Mouse (Mus musculus) G1E (cell line): ENCODE results near the gene Tcf7l1. TPM values are rescaled to one million over a fixed set of nuclear protein-coding genes. Genes with fewer than 3 reads are reported as not detected.

ENCODE experiments used
- ATAC-seq: 2 replicates; pipeline ENCODE4 v1.8.0; 2016; ENCODE audit warnings: mild to moderate bottlenecking; ENCODE audit not compliant: insufficient number of reproducible peaks, poor library complexity, low FRiP score, severe bottlenecking; ENCODE audit errors: extremely low read depth
- DNase-seq: peaks from one replicate; pipeline ENCODE4 v3.0.0; 2012; ENCODE audit warnings: low spot score
- H3K27me3 ChIP-seq: 2 replicates; pipeline ENCODE4 v1.6.1; 2012; ENCODE audit warnings: mild to moderate bottlenecking, low read length, inconsistent platforms; ENCODE audit not compliant: insufficient read depth
- H3K36me3 ChIP-seq: replicated peaks from 2 replicates; pipeline ENCODE3; 2012; ENCODE audit warnings: mild to moderate bottlenecking, inconsistent platforms
- H3K4me1 ChIP-seq: 2 replicates; pipeline ENCODE4 v1.6.1; 2012; ENCODE audit warnings: low read depth, low read length, inconsistent platforms, mixed read lengths; ENCODE audit not compliant: insufficient read depth
- H3K4me3 ChIP-seq: 2 replicates; pipeline ENCODE4 v1.5.1; 2012; ENCODE audit warnings: low read depth, mild to moderate bottlenecking, inconsistent platforms, low read length, moderate library complexity, mixed read lengths
- H3K9me3 ChIP-seq: replicated peaks from 2 replicates; pipeline ENCODE4 v1.6.1; 2012; ENCODE audit warnings: inconsistent platforms
- CTCF ChIP-seq: IDR thresholded peaks from 2 replicates; pipeline ENCODE4 v1.5.1; 2012; ENCODE audit warnings: low read depth, low read length, inconsistent platforms, mixed read lengths
- GATA1 ChIP-seq: IDR thresholded peaks from 2 replicates; pipeline ENCODE4 v1.6.1; 2012; ENCODE audit warnings: borderline replicate concordance, low read length, inconsistent platforms, mixed read lengths
- GATA2 ChIP-seq: IDR thresholded peaks from 2 replicates; pipeline ENCODE4 v1.6.1; 2012; ENCODE audit warnings: low read depth, low read length, inconsistent platforms, borderline replicate concordance
- POLR2AphosphoS5 ChIP-seq: IDR thresholded peaks from 2 replicates; pipeline ENCODE4 v1.6.1; 2012; ENCODE audit warnings: low read depth, low read length, inconsistent platforms; ENCODE audit not compliant: insufficient replicate concordance
- TAL1 ChIP-seq: conservative IDR thresholded peaks from 2 replicates; pipeline ENCODE4 v1.6.1; 2012; ENCODE audit warnings: low read depth, low read length, inconsistent platforms, mixed read lengths
- polyA plus RNA-seq: library from polyadenylated mRNA; stranded (reverse); fragments of >175 nt; gene quantifications from 2 replicates; pipeline ENCODE4 v1.2.3, GENCODE M21; 2012
- total RNA-seq, 2 experiments: library from RNA; stranded (forward) in 1 of 2; stranded (reverse) in 1 of 2; fragments of 200-1000 nt in 1 of 2; fragments of >200 nt in 1 of 2; fragmentation: Nextera tagmentation in 1 of 2; gene quantifications; 2 replicates each; pipeline ENCODE4 v1.2.3; 2014 to 2017

Tcf7l1 gene
- total and polyA plus RNA-seq, 3 experiments = 0.38 TPM; not detected in 2

DNA sequence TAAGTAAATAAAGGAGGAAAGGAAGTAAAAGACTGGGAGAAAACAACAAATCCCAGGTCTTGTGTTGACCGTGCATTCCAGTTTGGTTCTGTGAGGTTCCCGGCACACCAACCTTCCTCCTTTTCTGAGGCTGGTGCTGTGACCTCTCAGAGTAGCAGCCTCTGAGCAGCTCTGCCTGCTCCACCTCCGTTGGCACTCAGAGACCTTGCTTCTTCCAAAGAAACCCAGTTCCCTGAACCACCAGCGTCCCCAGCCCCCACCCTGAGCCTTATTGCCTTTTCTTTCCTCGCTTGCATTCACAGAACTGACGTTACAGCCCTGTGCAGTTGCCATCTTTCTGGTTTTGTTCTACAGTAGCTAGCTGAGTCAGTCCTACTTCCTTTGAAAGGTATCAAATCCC lies 188.8 kb downstream of the Tcf7l1 start:
- Histone ChIP-seq H3K36me3 (peaks cover 62% of the 10 kb centered on the region), H3K9me3 (no peaks in the 10 kb centered on the region), H3K27me3 (no peaks in the 10 kb centered on the region), H3K4me1 (peaks cover 45% of the 10 kb centered on the region), H3K4me3 (no peak overlapping the region)
- DNase-seq = no peak
- TF ChIP-seq GATA2 (no peak), TAL1 (no peak), CTCF (no peak), GATA1 (no peak), POLR2AphosphoS5 (no peak)
- no peak for ATAC-seq

DNA sequence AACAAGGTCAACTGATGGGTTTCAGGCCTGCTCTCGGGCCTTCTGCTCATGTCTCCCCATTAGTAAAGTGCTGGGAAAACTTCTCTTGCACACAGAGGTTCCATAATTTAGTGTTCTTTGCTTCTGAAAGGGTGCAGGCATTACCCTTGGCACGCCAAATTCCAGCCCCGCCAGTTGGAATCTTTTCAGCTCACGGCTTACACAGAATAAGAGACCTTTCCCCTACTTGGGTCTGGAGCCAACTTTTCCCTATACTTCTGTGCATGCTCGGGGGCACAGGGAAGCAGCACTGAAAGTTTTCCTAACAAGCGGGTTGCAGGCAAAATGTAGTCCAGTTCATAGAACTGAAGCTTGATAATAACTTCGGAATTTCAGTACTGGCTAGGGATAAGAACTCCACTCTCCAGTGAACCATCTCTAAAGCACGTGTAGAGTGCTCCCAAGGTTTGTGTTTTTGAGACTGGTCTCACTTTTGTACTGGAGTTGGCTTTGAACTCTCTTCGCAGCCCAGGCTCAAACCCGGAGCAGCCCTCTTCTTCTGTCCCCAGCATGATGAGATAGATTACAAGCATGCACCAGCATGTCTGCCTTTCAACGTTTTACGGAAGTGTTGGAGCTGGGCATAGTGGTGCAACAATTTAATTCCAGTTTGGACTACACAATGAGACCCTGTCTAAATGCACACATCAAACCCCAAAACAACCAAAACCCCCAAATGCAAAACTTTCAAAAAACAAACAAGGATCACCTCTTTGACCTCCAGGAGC lies 190.1 kb downstream of the Tcf7l1 start:
- Histone ChIP-seq H3K4me1 (peaks cover 45% of the 10 kb centered on the region), H3K27me3 (no peaks in the 10 kb centered on the region), H3K4me3 (peak overlapping the region; percentile 81), H3K9me3 (no peaks in the 10 kb centered on the region), H3K36me3 (peaks cover 61% of the 10 kb centered on the region)
- DNase-seq (no peak), ATAC-seq (no peak)
- no peak for TF ChIP-seq GATA1
- TF ChIP-seq CTCF = no peak
- no peak for TF ChIP-seq POLR2AphosphoS5
- TF ChIP-seq TAL1 = no peak
- no peak for TF ChIP-seq GATA2

GRCm38 (mm10) chr6:72597956-72598753 lies 190.9 kb downstream of the Tcf7l1 start, which contains the start of the genes Elmod3 and Retsat:
Gene Elmod3, minus strand, starts transcription at chr6:72598413.
Gene Retsat, plus strand, starts transcription at chr6:72598475.
- ATAC-seq = peak; percentile 82
- Histone ChIP-seq H3K36me3 (peaks cover 59% of the 10 kb centered on the region), H3K4me3 (peak within 1 kb of the TSS; percentile 81), H3K4me1 (peaks cover 45% of the 10 kb centered on the region), H3K27me3 (no peaks in the 10 kb centered on the region), H3K9me3 (no peaks in the 10 kb centered on the region)
- 0 out of 2 replicates have a peak, but pooled peaks have one; percentile 74 for TF ChIP-seq POLR2AphosphoS5
- no peak for TF ChIP-seq TAL1
- no peak for TF ChIP-seq CTCF
- TF ChIP-seq GATA2 = no peak
- DNase-seq = peak; percentile 88

DNA sequence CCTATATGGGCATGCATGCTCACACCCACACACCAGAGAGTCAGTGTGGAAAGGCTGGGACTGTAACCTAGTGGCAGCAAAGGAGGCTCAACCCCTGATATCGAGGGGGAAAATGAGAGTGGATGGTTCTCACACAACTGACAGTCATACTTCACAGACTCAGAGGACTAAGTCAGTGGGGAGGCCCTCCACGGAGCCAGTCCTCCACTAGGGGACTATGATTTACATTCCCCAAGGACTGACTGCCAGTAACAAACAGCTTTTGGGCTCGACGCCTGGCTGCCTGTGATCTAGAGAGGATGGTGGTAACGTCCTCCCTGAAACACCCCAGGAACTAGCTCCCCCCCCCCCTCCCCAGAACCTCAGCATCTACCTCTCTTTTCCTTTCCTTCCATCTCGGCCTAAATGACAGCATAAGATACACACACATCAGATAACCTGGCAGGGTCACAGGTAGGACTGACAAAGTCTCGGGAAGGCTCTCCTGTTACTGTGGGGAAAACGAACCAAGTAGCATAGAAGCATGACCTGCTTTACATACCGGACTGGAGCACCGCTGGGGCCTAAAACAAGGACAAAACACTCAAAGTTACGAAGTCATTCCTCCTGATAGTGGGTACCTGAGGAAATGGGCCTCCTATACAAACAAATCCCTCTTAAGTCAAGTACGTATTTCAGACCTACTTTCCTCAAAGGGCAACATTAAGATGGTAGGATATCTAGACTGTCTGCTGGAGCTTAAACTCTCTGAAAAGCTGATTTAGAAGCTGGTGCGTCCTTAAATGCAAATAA lies 191.8 kb downstream of the Tcf7l1 start:
- H3K4me3 ChIP-seq = peak overlapping the region; percentile 81
- no peaks in the 10 kb centered on the region for H3K27me3 ChIP-seq
- H3K9me3 ChIP-seq = no peaks in the 10 kb centered on the region
- peaks cover 45% of the 10 kb centered on the region for H3K4me1 ChIP-seq
- no peak for TF ChIP-seq GATA1
- TF ChIP-seq POLR2AphosphoS5 = no peak
- TF ChIP-seq CTCF = no peak
- TF ChIP-seq TAL1 = no peak
- TF ChIP-seq GATA2 = no peak
- DNase-seq (no peak), ATAC-seq (no peak)
- peaks cover 57% of the 10 kb centered on the region for H3K36me3 ChIP-seq

- DNase-seq (no peak), ATAC-seq (no peak)
- no peak for TF ChIP-seq CTCF
- no peak for TF ChIP-seq POLR2AphosphoS5
- TF ChIP-seq TAL1 = no peak
- TF ChIP-seq GATA2 = no peak
- no peak for TF ChIP-seq GATA1
- no peak overlapping the region for H3K4me3 ChIP-seq
- peaks cover 40% of the 10 kb centered on the region for H3K36me3 ChIP-seq
- H3K27me3 ChIP-seq = no peaks in the 10 kb centered on the region
- no peaks in the 10 kb centered on the region for H3K9me3 ChIP-seq
- peaks cover 20% of the 10 kb centered on the region for H3K4me1 ChIP-seq
These were observed 195.1 kb downstream of the Tcf7l1 start for GRCm38 (mm10) chr6:72593914-72594313.
